Mouse (Mus musculus) kidney, postnatal 36 days (tissue): ENCODE results near the gene Stk24.

ENCODE experiments used
- DNase-seq, 2 experiments: peaks; one replicate each; pipeline ENCODE4 v3.0.0; 2021 to 2022; ENCODE audit warnings: mixed read lengths in 2 of 2

The Stk24 gene

DNA sequence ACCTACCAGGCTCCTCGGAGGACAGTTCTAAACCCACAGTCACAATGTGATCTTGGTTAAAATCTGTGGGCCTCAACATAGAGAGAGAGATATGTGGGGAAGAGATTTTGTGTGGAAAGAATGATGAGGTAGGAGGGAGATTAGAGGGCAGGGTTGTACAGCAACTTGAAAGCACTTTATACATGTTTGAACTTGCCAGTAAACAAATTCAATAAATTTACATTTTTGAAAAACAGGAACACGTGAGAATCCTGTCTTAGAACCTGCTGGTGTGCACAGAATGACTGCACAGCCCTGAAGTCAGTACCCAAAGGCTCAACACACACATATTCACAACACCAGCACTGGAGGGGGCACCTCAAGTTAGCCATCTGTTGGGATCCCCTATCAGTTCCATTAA, 68.7 kb downstream of the Stk24 start:
- no peak for DNase-seq

GRCm38 (mm10) chr14:121310325-121311080, 69.3 kb downstream of the Stk24 start:
- no peak for DNase-seq

DNA sequence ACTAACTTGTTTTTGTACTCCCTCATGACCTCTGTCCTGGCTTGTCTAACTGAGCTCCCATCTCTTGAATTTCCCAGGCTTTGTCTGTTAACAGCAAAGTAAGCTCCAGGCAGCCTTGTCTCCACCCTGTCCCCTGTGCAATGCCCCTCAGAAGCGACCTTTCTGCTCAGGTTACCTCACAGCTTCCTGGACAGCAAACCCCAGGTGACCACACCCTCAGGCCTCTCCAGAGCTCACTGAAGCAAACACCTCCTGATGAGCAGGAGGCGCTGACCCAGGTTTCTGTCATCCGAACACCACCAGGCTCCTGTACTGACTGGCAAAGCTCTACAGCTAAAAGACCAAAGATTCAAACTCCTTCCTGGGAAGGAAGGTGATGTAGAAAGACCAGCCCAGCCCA, 69.9 kb downstream of the Stk24 start:
- peak; percentile 24 to 27 for DNase-seq

GRCm38 (mm10) chr14:121305316-121306064, 74.3 kb downstream of the Stk24 start:
- DNase-seq: no peak

GRCm38 (mm10) chr14:121304523-121304922, 75.3 kb downstream of the Stk24 start:
- DNase-seq: no peak

GRCm38 (mm10) chr14:121299093-121299492, 80.7 kb downstream of the Stk24 start:
- no peak for DNase-seq

DNA sequence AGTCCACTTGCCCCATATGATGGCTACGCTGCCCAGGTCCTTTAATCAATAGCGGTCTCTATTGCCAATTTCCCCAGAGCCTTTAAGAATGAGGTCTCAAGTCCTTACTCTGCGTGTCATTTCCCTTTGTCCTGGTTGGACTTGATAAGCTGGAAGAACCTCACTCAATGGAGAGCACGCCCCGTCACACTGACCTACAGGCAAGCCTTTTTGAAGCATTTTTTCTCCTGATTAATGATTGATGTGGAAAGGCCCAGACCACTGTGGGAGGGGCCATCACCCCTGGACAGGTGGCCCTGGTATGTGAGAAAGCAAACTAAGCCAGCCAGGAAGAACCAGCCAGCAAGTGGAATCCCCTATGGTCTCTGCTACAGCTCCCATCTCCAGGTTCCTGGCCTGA, 81.3 kb downstream of the Stk24 start:
- peak; percentile 69 to 82 for DNase-seq

- no peak for DNase-seq
Measured at GRCm38 (mm10) chr14:121297103-121297502, 82.7 kb downstream of the Stk24 start.

DNA sequence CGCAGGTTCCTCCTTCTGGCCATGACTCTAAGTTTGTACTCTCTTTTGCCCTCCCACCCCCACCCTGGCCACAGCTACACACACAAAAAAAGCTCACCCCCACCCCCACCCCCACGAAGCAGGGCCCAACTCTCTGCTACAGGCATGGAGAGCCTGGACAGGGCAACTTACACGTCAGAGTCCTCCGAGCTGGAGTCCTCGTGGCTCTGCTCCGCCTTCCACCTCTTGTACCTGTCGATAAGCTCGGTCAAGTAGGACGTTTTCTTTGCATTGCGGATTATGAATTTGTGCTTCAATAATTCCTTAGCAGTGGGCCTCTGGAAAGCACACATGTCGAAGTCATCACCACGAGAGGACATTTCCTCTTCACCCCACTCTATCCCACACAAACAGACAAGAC, 85.3 kb downstream of the Stk24 start:
- no peak for DNase-seq

DNA sequence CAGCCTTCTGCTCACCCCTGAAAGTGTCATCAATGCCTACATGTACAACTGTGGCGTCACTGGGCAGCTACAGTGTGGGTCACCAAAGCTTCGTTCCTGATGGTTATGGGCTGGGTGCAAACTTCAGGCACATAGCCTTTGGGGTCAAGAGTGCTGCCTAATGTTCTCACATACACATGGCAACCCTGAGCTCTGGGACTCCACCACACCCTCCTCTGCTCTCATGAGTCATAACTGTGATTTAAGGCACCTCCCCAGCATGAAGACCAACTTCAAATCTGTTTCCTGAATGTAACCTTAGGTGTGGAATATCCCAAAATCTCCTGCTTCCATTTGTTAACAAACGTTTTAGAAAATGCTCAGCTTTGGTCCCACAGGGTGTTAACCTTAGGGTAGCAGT, 87.4 kb downstream of the Stk24 start:
- DNase-seq: no peak

GRCm38 (mm10) chr14:121291881-121292280, 87.9 kb downstream of the Stk24 start:
- no peak for DNase-seq

DNA sequence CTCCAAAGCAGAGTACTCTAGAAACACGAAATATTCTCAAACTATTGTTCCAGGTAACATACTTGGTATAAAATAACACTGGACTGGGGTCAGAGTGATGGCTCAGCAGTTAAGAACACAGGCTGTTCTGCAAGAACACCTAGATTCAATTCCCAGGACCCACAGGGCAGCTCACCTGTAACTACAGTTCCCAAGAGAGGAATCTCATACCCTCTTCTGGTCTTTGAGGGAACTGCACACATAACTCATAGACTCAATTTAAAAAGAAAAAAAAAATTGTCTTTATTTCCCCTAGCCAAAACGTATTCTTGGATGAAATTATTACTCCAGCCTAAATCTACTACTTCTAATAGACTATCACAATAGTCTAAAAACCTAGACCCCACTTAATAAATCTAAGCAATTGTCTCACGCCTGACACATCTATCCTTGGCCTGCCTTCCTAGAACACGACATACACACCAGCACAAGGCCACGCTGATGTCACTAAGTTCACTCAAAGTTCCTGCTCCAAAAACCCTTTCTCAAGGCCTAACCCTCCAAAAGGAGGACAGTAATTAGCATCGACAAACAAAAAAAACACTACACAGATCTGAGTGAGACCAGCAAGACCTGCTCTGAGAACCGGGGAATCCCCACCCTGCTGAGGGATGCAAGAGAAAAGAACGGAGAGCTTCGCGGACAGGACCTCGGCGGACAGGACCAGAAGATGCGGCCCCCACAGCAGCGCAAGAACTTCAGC, 94.3 kb downstream of the Stk24 start:
- no peak for DNase-seq

DNA sequence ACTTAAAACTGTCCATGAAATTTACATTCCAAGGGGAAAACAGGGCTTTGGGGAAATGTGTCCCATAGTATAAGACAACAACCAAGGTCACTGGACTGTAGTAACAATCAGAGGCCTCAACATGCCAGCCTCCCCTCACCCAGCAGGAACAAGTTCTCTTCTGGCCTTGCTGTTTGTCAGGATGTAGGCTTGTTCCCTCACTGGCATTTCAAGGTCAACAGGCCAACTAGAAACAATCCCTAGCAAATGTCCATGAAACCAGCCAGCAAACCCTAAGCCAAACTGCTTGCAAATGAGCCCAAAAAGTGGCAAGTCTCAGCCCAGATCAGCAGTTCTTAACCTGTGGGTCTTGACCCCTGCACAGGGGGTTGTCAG, 98.5 kb downstream of the Stk24 start:
- no peak for DNase-seq

DNA sequence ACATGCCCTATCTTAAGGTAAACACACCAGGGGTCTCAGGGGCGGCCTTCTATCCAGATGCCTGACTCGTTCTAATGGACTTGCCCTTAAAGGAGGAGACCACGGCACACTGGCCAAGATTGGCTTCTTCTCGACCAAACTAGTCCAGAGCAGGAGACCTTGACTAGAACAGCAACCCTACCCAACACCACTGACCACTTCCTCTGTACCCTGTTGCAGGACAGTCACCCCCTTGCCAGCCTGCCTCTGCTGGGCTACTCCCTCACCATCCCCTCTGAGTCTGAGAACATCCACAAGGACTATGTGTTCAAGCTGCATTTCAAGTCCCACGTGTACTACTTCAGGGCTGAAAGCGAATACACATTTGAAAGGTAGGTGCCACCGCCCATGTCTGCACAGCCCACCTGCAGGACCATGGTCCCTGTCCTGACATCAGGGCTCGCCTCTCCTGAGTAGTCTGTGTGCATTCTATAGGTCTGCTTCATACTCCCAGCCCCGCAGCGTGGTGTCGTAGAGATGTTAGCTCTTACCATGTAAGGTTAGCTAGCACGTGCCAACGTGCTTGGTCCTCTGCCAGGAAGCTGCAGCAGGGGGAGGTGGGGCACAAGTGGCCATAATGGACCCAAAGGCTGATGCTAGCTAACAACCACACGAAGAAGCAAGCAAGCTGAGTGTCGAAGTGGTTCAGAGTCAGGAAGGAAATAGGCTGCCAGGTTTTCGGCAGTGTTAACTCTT, 99.0 kb downstream of the Stk24 start:
- peak; percentile 28 to 53 for DNase-seq

DNA sequence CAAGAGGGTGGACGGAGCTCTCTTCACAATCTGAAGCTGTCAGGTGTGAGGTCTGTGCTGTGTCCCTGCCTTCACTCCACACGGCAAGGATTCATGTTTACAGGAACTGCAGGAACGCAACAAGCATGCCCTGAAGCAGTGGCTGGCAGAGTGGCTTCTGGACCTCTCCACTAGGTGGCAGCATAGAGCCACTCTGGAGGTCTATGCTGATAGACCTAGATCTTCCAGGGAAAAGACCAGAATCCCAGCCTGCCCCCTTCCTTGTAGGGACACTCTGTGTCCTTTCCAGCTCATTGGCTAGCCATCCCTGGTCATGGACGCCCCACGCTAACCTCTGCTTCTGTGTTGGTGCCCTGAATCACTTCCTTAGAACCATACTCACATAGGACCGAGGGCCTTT, 100.7 kb downstream of the Stk24 start:
- peak; percentile 79 to 92 for DNase-seq

DNA sequence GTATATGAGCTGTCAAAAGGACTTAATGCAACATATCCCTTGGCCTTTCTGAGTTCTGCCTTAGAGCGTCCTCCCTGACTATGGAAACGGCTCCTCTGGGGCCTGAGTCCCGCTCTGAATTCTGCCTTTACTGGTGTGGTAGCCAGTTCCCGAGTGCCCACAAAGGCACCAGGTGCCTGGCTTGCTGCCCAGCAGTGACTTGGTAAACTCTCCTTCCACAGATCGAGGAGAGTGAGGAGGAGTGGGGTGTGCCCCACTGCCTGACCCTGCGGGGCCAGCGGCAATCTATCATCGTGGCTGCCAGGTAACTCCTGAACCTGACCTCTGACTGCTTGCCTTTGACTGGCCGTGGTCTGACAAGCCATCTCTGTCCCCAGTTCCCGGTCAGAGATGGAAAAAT, 103.8 kb downstream of the Stk24 start:
- no peak for DNase-seq

DNA sequence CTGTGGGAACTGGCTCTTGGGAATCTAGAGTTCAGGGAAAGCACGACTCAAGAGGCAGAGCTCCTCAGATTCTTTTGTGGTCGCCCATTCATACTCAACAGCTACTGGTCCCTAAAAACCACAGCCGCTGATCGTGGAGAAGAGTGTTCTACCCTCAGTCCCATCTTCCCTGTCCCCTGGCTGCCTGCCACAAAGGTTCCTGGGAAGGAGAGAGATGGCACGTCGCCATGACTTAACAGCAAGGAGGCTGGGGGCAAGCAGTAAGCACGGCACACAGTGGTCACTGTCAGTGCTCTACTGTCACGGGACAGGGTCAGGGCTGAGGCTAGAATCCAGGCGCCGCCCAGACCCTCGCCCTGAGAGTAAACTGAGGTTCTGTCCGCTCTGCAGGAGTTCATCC, 104.8 kb downstream of the Stk24 start:
- peak in 1 of 2 experiments; percentile 29 for DNase-seq

- DNase-seq: no peak
Measured at GRCm38 (mm10) chr14:121270490-121270889, 109.3 kb downstream of the Stk24 start.

- no peak for DNase-seq
Measured at GRCm38 (mm10) chr14:121267801-121268200, 112.0 kb downstream of the Stk24 start.

DNA sequence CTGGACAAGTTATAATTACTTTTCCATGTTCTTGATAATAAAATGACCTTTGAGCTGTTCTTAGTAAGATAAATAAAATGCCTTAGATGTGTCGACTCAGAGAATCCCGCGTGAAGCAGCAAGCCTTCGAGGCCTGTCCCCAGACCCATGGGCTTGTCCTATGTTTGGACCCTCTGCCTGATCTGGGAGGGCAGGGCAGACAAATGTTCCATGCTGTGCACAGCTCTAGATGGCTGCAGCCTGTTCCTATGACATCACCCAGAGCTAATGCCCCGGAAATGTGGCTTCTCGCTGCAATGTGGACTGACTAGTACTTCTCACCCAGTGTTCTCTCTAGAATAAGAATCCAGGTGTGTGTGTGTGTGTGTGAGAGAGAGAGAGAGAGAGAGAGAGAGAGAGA, 115.4 kb downstream of the Stk24 start:
- no peak for DNase-seq

- no peak for DNase-seq
Measured at GRCm38 (mm10) chr14:121263912-121264311, 115.9 kb downstream of the Stk24 start.

- DNase-seq: no peak
Measured at GRCm38 (mm10) chr14:121262606-121263005, 117.2 kb downstream of the Stk24 start.
